Mouse (Mus musculus) limb, embryonic 10.5 days (tissue): ENCODE measurements around the gene Celsr2. TPM values are rescaled to one million over a fixed set of nuclear protein-coding genes. Genes with fewer than 3 reads are reported as not detected.

Source experiments
- DNase-seq: peaks from one replicate; pipeline ENCODE4 v3.0.0-alpha.2; 2017; ENCODE audit warnings: low spot score
- H3K27ac ChIP-seq: fragments of 300-500 bp; sonication (generic); 2 replicates; pipeline ENCODE4 v1.5.1; 2016; ENCODE audit warnings: mild to moderate bottlenecking
- H3K27me3 ChIP-seq: fragments of 300-500 bp; sonication (generic); 2 replicates; pipeline ENCODE4 v1.6.1; 2016; ENCODE audit warnings: low read depth, mild to moderate bottlenecking; ENCODE audit not compliant: poor library complexity, severe bottlenecking
- H3K36me3 ChIP-seq: fragments of 300-500 bp; sonication (generic); 2 replicates; pipeline ENCODE4 v1.6.1; 2016; ENCODE audit warnings: mild to moderate bottlenecking, moderate library complexity
- H3K4me1 ChIP-seq: fragments of 300-500 bp; sonication (generic); 2 replicates; pipeline ENCODE4 v1.6.1; 2016
- H3K4me3 ChIP-seq: fragments of 300-500 bp; sonication (generic); 2 replicates; pipeline ENCODE4 v1.5.1; 2016; ENCODE audit warnings: mild to moderate bottlenecking, moderate library complexity
- H3K9me3 ChIP-seq: fragments of 300-500 bp; sonication (generic); replicated peaks from 2 replicates; pipeline ENCODE4 v1.6.1; 2016; ENCODE audit warnings: mild to moderate bottlenecking
- WGBS: fragments of 180-500 bp; shearing (Covaris S2); methylation state at CpG from one replicate; pipeline ENCODE4 v1.1.7; 2016; 5-methylcytosine and 5-hydroxymethylcytosine counted together
- polyA plus RNA-seq: library from polyadenylated mRNA; unstranded; fragments of >200 nt; fragmentation: Nextera tagmentation; extraction: Ambion mirVana; gene quantifications from 2 replicates; pipeline ENCODE4 v1.2.1, GENCODE M21; 2016

The Celsr2 gene
- polyA plus RNA-seq, 1 experiment from 2014 or later, result 4.4 TPM

GRCm38 (mm10) chr3:108383485-108384354 is 31.6 kb downstream of the Celsr2 start, which contains the start of gene Psrc1:
TSS of gene Psrc1 (plus strand) at chr3:108383839.
- peaks cover 33% of the 10 kb centered on the region for H3K36me3 ChIP-seq
- H3K4me3 ChIP-seq, result peak within 1 kb of the TSS; percentile 60
- no peaks in the 10 kb centered on the region for H3K27me3 ChIP-seq
- peaks cover 38% of the 10 kb centered on the region for H3K4me1 ChIP-seq
- peak; percentile 90 for DNase-seq
- no peaks in the 10 kb centered on the region for H3K9me3 ChIP-seq
- H3K27ac ChIP-seq, result peak within 1 kb of the TSS; percentile 84
- WGBS, result 2% methylated on average over 44 of the region's 44 CpGs

DNA sequence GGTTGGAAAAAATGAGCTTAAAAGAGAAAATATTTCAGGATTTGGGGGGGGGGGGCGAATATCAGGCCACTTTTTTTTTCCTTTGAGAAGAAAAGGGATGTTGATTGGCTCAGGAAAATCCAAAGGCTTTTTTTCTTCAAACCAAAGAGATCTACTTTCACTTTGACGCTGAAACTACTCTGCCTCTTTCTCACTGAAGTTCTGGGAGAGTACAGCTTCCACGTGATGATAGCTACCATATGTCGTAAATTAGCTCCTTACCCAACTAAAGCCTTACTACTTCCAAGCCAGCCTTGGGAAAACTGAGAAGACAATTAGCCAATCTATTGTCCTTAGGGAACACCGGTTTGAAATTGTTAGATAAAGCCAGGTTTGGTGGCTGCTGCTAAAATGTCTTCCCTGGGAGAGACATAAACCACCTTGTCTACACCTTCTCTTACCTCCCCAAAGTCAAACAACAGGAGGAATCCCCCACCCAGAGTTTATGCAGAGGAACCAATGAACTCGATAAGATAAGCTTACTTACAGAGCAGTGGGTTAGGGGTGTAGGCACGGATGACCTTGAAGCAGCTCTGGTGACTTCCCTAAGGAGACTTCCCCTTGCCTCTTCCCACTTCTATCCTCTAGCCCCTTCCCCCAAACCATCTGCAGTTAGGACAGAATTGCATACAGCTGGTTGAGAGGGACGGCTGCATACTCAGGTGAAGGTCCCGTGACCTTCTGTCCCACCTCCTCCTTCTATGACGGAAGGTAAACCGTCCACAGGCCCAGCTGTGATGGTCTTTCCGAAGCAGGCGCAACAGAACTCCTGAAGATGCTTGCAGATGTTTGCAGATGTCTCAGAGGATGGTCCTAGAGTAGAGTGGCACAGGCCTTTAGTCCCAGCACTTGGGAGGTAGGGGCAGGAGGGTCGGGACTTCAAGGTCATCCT is 33.1 kb downstream of the Celsr2 start:
- H3K27ac ChIP-seq, result peak overlapping the region; percentile 84

DNA sequence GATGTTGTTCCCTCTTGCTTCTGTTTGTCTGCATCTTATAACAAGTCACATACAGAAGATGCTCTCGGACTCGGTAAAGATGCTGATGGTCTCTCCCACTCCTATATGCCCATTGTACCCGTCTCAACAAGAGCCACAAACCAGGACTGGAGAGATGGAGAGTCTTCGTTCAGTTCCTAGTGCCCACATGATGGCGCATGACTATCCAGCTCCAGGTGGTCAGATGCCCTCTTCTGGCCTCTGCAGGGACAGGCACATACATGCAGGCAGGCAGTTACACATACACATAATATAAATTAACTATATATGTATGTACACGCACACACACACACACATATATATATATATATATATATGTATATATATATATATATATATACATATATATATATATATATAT is 34.7 kb downstream of the Celsr2 start:
- H3K4me1 ChIP-seq, result peaks cover 38% of the 10 kb centered on the region
- WGBS, result 67% methylated on average over 6 of the region's 6 CpGs
- peaks cover 8% of the 10 kb centered on the region for H3K36me3 ChIP-seq
- H3K27ac ChIP-seq, result no peak overlapping the region
- no peaks in the 10 kb centered on the region for H3K27me3 ChIP-seq
- DNase-seq, result no peak
- H3K9me3 ChIP-seq, result no peaks in the 10 kb centered on the region
- H3K4me3 ChIP-seq, result no peak overlapping the region

More for the DNA sequence above, 33.1 kb downstream of the Celsr2 start:
- Histone ChIP-seq H3K27me3 (no peaks in the 10 kb centered on the region), H3K9me3 (no peaks in the 10 kb centered on the region), H3K36me3 (peaks cover 23% of the 10 kb centered on the region), H3K4me3 (0 out of 2 replicates have a peak overlapping the region, but pooled peaks have one; percentile 5), H3K4me1 (peaks cover 38% of the 10 kb centered on the region)
- peak; percentile 30 for DNase-seq
- 60% methylated on average over 14 of the region's 14 CpGs for WGBS

DNA sequence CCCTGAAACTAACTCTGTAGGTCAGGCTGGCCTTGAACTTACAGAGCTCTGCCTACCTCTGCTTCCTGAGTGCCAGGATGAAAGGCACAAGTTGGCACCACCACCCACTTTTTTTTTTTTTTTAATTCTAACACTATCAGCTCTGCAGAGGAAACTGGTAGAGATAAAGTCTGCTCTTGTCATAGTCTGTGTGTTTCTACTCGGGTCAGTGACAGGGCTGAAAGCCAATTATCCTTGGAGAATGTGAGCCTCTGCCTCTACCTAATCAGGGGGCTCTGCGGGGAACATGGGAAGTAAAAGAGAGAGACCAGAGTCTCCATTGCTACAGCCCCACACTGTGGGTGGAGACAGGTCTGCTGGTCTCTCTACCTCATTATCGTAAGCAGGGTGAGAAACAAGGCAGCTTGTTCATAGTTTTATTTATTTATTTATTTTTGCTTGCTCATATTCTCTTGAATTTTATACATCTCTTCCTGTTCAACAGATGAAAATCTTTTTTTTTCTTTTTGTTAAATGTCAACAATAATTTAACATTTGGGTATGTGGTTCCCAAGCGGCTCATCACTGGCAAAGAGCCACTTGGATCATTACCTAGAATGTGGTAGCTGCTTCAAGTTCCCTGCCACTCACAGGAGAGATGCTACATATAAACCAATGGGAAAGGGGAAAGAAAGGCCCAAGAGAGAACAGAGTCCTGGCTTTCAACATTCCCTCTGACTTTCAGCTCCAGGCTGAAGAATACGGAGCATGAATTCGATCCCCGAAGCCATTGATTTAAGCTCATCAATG is 36.3 kb downstream of the Celsr2 start:
- no peak overlapping the region for H3K4me3 ChIP-seq
- no peak for DNase-seq
- whole genome bisulfite sequencing, result 89% methylated on average over 7 of the region's 7 CpGs
- peaks cover 25% of the 10 kb centered on the region for H3K4me1 ChIP-seq
- H3K27ac ChIP-seq, result no peak overlapping the region
- H3K9me3 ChIP-seq, result no peaks in the 10 kb centered on the region
- H3K36me3 ChIP-seq, result no peaks in the 10 kb centered on the region
- H3K27me3 ChIP-seq, result no peaks in the 10 kb centered on the region

DNA sequence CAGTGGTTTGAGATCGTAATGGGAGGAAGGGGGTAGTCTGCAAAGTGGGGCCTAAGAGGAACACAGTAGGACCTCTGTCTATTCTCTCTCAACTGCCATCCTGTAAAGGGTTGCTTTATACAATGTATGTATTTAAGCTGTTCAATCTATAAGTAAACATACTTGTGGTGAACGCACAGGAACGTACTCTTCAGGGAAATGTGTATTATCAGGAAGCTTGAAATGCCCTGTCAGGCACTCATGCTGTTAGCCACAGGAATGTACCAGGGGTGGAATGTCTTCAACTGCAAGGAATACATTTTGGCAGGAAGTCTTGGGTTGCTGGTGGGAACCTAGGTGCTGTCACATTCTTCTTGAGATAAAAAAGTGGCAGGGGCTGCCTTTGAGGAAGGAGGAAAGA is 42.7 kb downstream of the Celsr2 start:
- Histone ChIP-seq H3K4me1 (no peaks in the 10 kb centered on the region), H3K27ac (no peak overlapping the region), H3K36me3 (no peaks in the 10 kb centered on the region), H3K27me3 (no peaks in the 10 kb centered on the region), H3K9me3 (no peaks in the 10 kb centered on the region), H3K4me3 (no peak overlapping the region)
- WGBS, result 90% methylated on average over 3 of the region's 3 CpGs
- DNase-seq, result no peak

DNA sequence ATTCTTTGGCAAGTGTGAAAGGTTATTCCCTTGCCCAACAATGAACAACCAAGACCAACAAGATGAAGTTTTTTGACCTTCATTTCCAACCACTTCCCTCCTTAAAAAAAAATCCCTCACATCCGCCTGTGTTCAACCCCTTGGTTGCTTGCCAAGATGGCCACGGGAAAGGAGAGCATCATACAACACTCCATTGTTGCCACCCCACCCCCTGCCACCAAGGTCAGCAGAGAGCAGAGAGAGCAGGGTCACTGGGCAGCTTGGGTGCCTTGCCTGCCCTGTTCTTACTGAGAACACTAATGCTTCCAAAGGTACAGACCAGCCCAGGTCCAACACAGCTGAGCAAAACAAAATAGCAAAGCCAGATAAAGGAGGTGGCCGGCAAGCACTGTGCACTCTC is 43.1 kb downstream of the Celsr2 start:
- no peaks in the 10 kb centered on the region for H3K36me3 ChIP-seq
- WGBS, result 79% methylated on average over 3 of the region's 3 CpGs
- H3K27ac ChIP-seq, result no peak overlapping the region
- no peaks in the 10 kb centered on the region for H3K9me3 ChIP-seq
- H3K4me1 ChIP-seq, result peaks cover 2% of the 10 kb centered on the region
- H3K27me3 ChIP-seq, result no peaks in the 10 kb centered on the region
- H3K4me3 ChIP-seq, result no peak overlapping the region
- no peak for DNase-seq

- Histone ChIP-seq H3K9me3 (no peaks in the 10 kb centered on the region), H3K27ac (no peak overlapping the region), H3K36me3 (no peaks in the 10 kb centered on the region), H3K4me3 (no peak overlapping the region), H3K4me1 (peaks cover 5% of the 10 kb centered on the region), H3K27me3 (no peaks in the 10 kb centered on the region)
- no peak for DNase-seq
- 87% methylated on average over 5 of the region's 5 CpGs for WGBS
Measured at GRCm38 (mm10) chr3:108368721-108369120, 46.6 kb downstream of the Celsr2 start.

GRCm38 (mm10) chr3:108367828-108368227 is 47.5 kb downstream of the Celsr2 start:
- peaks cover 5% of the 10 kb centered on the region for H3K4me1 ChIP-seq
- H3K36me3 ChIP-seq, result no peaks in the 10 kb centered on the region
- WGBS, result 87% methylated on average over 3 of the region's 3 CpGs

DNA sequence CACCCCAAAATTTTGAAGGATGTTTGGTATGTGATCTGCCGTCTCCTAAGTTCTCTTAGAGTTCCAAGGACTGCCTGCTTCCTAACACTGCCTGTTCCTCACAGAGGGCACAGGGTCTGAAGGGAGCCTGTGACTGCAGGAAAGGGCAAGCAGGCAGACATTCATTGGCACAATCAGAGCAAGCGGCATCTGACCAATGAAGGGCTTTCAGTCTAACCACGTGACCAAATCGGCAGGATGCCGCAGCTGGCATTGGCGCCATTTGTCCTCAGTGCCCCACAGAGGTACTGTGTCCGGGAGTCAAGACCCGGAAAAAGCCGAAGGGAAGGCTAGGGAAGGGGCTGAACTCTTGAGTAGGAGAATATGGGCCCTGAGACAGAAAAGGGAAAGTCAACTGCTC is 48.2 kb downstream of the Celsr2 start:
- 64% methylated on average over 9 of the region's 9 CpGs for WGBS
- Histone ChIP-seq H3K4me3 (no peak overlapping the region; the same call in 1 of the 2 replicates), H3K27me3 (no peaks in the 10 kb centered on the region), H3K27ac (peak overlapping the region; percentile 50; the same call in 1 of the 2 replicates), H3K36me3 (no peaks in the 10 kb centered on the region), H3K4me1 (peaks cover 5% of the 10 kb centered on the region), H3K9me3 (no peaks in the 10 kb centered on the region)
- no peak for DNase-seq

More at GRCm38 (mm10) chr3:108367828-108368227, 47.5 kb downstream of the Celsr2 start:
- H3K27me3 ChIP-seq, result no peaks in the 10 kb centered on the region
- DNase-seq, result no peak
- H3K4me3 ChIP-seq, result no peak overlapping the region
- H3K9me3 ChIP-seq, result no peaks in the 10 kb centered on the region
- no peak overlapping the region for H3K27ac ChIP-seq

DNA sequence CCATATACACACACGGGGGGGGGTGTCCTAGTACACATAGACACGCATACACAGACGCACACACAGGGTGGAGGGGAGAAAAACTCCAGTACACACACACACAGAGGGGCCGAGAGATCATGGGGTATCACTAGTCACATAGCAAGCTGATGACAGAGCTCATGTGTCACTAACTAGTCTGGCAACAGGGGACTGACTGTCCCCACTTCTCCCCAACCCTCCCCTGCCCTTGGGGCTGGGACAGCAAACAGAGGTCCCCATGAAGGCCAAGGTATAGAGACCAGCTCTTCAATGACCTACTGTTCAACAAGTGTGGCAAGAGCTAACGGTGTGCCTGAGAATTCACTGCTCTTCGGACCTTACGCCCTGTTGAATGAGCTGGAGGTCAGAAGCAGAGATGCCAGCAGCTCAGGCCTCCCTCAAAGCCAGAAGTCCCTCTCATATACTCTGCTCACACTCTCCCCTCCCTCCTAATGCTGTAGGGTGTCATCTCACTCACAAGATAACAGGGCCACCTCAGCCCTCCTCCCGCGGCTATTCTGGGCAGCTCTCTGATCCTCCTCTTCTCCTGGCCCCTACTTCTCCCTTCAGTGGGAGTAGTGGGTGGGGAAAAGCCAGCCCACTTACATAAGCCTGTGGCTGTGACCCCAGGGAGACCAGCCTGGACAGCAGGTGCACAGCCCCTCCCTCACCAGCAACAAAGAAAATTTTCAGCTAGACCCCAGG is 50.9 kb downstream of the Celsr2 start, which contains the start of gene Mybphl:
TSS of gene Mybphl (plus strand) at position 642 of the 726 bp plus-strand sequence.
- Histone ChIP-seq H3K36me3 (no peaks in the 10 kb centered on the region), H3K27me3 (no peaks in the 10 kb centered on the region), H3K4me1 (peaks cover 25% of the 10 kb centered on the region), H3K27ac (no peak within 1 kb of the TSS), H3K9me3 (no peaks in the 10 kb centered on the region), H3K4me3 (no peak within 1 kb of the TSS)
- no peak for DNase-seq
- WGBS, result 80% methylated on average over 9 of the region's 9 CpGs

- WGBS, result 70% methylated on average over 3 of the region's 3 CpGs
- no peak overlapping the region for H3K27ac ChIP-seq
- H3K9me3 ChIP-seq, result no peaks in the 10 kb centered on the region
- H3K4me3 ChIP-seq, result no peak overlapping the region
- no peak for DNase-seq
- H3K36me3 ChIP-seq, result no peaks in the 10 kb centered on the region
- H3K27me3 ChIP-seq, result no peaks in the 10 kb centered on the region
- peaks cover 25% of the 10 kb centered on the region for H3K4me1 ChIP-seq
Measured at GRCm38 (mm10) chr3:108363626-108364025, 51.7 kb downstream of the Celsr2 start.
